In the genomic region with DNA sequence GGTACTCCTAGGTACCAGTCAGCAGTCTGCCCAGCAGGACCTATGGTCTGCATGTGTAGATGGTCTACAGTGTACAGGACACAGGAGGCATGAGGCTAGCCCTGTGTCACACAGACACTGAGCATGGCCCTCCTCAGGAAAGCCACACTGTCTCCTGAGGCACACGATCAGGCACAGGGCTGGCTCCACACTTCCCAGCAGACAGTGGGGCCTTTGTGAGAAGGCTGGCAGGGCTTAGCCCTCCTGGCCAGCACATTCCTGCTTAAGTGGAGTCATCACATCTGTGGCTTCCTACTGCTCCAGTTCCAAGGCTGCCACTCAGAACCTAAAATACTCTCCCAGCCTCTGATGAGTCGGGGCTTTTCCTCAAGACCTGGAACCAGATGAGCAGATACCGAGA, we compare ENCODE assay signal across 11 mouse cellular contexts. TPM values are rescaled to one million over a fixed set of nuclear protein-coding genes. Genes with fewer than 3 reads are reported as not detected.
A peak's percentile ranks its signal among the peaks of the same experiment; 100 is the strongest.
DNase-seq lines count a peak whose midpoint lies in the region; ATAC-seq and TF ChIP-seq lines count a peak whose summit lies in the region.
"Had no signal": no experiment of that assay in that cellular context is flagged by ENCODE, and none has a peak within 500 bp of the region (broad histone marks: within the 10 kb centered on the region; RNA-seq: fewer than 3 reads in every experiment).

No protein-coding gene starts in this region.

- no peaks in the 10 kb centered on the region for H3K27me3 ChIP-seq in heart, adult 2 months (ENCODE audit: control insufficient read depth, insufficient read depth, low read length)
- H3K27me3 ChIP-seq in midbrain, embryonic 13.5 days, result no peaks in the 10 kb centered on the region
- H3K27me3 ChIP-seq in midbrain, postnatal 0 days (ENCODE audit: insufficient read depth, low read length), result no peaks in the 10 kb centered on the region
- H3K27me3 ChIP-seq in heart, embryonic 16.5 days (ENCODE audit: control insufficient read depth, insufficient read depth, low read length), result no peaks in the 10 kb centered on the region
- no peaks in the 10 kb centered on the region for H3K27me3 ChIP-seq in stomach, postnatal 0 days (ENCODE audit: control insufficient read depth, insufficient read depth, low read length)

- no peaks in the 10 kb centered on the region for H3K9me3 ChIP-seq in midbrain, embryonic 13.5 days
- H3K9me3 ChIP-seq in midbrain, postnatal 0 days (ENCODE audit: low read length), result no peaks in the 10 kb centered on the region
- H3K9me3 ChIP-seq in heart, embryonic 16.5 days (replicated peaks; ENCODE audit: control insufficient read depth, low read length), result no peaks in the 10 kb centered on the region
- H3K9me3 ChIP-seq in stomach, postnatal 0 days (ENCODE audit: control insufficient read depth, low read length), result no peaks in the 10 kb centered on the region

- peak; percentile 44; the same call in 1 of the 2 replicates for TF ChIP-seq EP300 in heart, adult 2 months (IDR thresholded peaks at IDR 0.05; ENCODE audit: insufficient read depth, low read depth, low read length)
- TF ChIP-seq EP300 in stomach, postnatal 0 days (optimal IDR thresholded peaks at IDR 0.05), result no peak

- peaks cover 33% of the 10 kb centered on the region for H3K36me3 ChIP-seq in heart, adult 2 months (ENCODE audit: control insufficient read depth, insufficient read depth, low read length)
- H3K36me3 ChIP-seq in midbrain, embryonic 13.5 days, result peaks cover 24% of the 10 kb centered on the region
- H3K36me3 ChIP-seq in midbrain, postnatal 0 days (ENCODE audit: insufficient read depth, low read length), result 0 out of 2 replicates have a peak, but pooled peaks cover 18% of the 10 kb centered on the region
- peaks cover 18% of the 10 kb centered on the region for H3K36me3 ChIP-seq in heart, embryonic 16.5 days (ENCODE audit: control insufficient read depth, insufficient read depth)
- peaks cover 39% of the 10 kb centered on the region for H3K36me3 ChIP-seq in stomach, postnatal 0 days (ENCODE audit: control insufficient read depth, insufficient read depth, low read length)

- DNase-seq in heart, adult 2 months, result no peak
- no peak for DNase-seq in heart, postnatal 36 days
- DNase-seq in midbrain, postnatal 0 days (ENCODE audit: low spot score), result no peak
- DNase-seq in stomach, postnatal 0 days (ENCODE audit: low spot score), result no peak
- no peak for DNase-seq in frontal cortex, postnatal 10 days (ENCODE audit: low spot score in 2 of 2)
- DNase-seq in left cerebral cortex, postnatal 25 days (ENCODE audit: low spot score in 2 of 2), result no peak
- DNase-seq: kidney, postnatal 14 days; lung, adult 2 months had no signal

- TF ChIP-seq POLR2A in heart, adult 2 months (IDR thresholded peaks at IDR 0.05; ENCODE audit: insufficient read depth, low read depth, low read length), result no peak

- peak overlapping the region; percentile 54 for H3K27ac ChIP-seq in heart, adult 2 months
- no peak overlapping the region for H3K27ac ChIP-seq in midbrain, embryonic 13.5 days
- no peak overlapping the region for H3K27ac ChIP-seq in midbrain, postnatal 0 days (ENCODE audit: low read depth, low read length)
- H3K27ac ChIP-seq in heart, embryonic 16.5 days (ENCODE audit: low read length), result peak overlapping the region; percentile 84
- H3K27ac ChIP-seq in stomach, postnatal 0 days (replicated peaks), result peak overlapping the region; percentile 45

- H3K4me1 ChIP-seq in heart, adult 2 months (ENCODE audit: control insufficient read depth, insufficient read depth, low read length), result peaks cover 63% of the 10 kb centered on the region
- peaks cover 4% of the 10 kb centered on the region for H3K4me1 ChIP-seq in midbrain, embryonic 13.5 days (replicated peaks)
- H3K4me1 ChIP-seq in midbrain, postnatal 0 days (ENCODE audit: insufficient read depth, low read length), result no peaks in the 10 kb centered on the region
- peaks cover 79% of the 10 kb centered on the region for H3K4me1 ChIP-seq in heart, embryonic 16.5 days (ENCODE audit: control insufficient read depth, insufficient read depth, low read length)
- H3K4me1 ChIP-seq in stomach, postnatal 0 days (replicated peaks; ENCODE audit: control insufficient read depth, insufficient read depth), result peaks cover 16% of the 10 kb centered on the region

- no peak overlapping the region for H3K4me2 ChIP-seq in midbrain, embryonic 13.5 days (replicated peaks)
- no peak overlapping the region for H3K4me2 ChIP-seq in midbrain, postnatal 0 days (ENCODE audit: low read depth, low read length, poor library complexity, severe bottlenecking)
- no peak overlapping the region for H3K4me2 ChIP-seq in heart, embryonic 16.5 days (ENCODE audit: low read depth, low read length)
- H3K4me2 ChIP-seq in stomach, postnatal 0 days (replicated peaks; ENCODE audit: low read depth), result no peak overlapping the region

- H3K4me3 ChIP-seq in heart, adult 2 months, result no peak overlapping the region
- H3K4me3 ChIP-seq in midbrain, embryonic 13.5 days (replicated peaks), result no peak overlapping the region
- H3K4me3 ChIP-seq in midbrain, postnatal 0 days (ENCODE audit: low read depth, low read length), result no peak overlapping the region
- H3K4me3 ChIP-seq in heart, embryonic 16.5 days (ENCODE audit: low read length), result no peak overlapping the region
- no peak overlapping the region for H3K4me3 ChIP-seq in stomach, postnatal 0 days (ENCODE audit: low read depth, low read length)

- 0 out of 2 replicates have a peak overlapping the region, but pooled peaks have one; percentile 7 for H3K9ac ChIP-seq in heart, adult 2 months (ENCODE audit: low read depth, low read length)
- H3K9ac ChIP-seq in midbrain, embryonic 13.5 days (replicated peaks), result no peak overlapping the region
- H3K9ac ChIP-seq in midbrain, postnatal 0 days (replicated peaks; ENCODE audit: low read length, poor library complexity, severe bottlenecking), result no peak overlapping the region
- H3K9ac ChIP-seq in heart, embryonic 16.5 days (ENCODE audit: low read length), result peak overlapping the region; percentile 57
- H3K9ac ChIP-seq in stomach, postnatal 0 days (ENCODE audit: low read length), result no peak overlapping the region

- ATAC-seq in midbrain, embryonic 13.5 days, result peak; percentile 37; the same call in 1 of the 2 replicates
- no peak for ATAC-seq in midbrain, postnatal 0 days (ENCODE audit: low FRiP score)
- peak; percentile 39; the same call in 1 of the 2 replicates for ATAC-seq in heart, embryonic 16.5 days (replicated peaks; ENCODE audit: extremely low read depth, insufficient read depth, low FRiP score)
- no peak for ATAC-seq in stomach, postnatal 0 days (ENCODE audit: low FRiP score, low TSS enrichment)

- peaks cover 7% of the 10 kb centered on the region for H3K79me2 ChIP-seq in heart, adult 2 months (replicated peaks; ENCODE audit: control insufficient read depth, insufficient read depth, low read length)

- intact Hi-C loops in heart, adult 2 months (cut with DNase I), result no loop called here
- intact Hi-C loops in heart, postnatal 36 days (cut with DNase I), result no loop called here
- intact Hi-C loops in left cerebral cortex, postnatal 25 days (cut with DNase I), result loop anchor here (5.0 kb wide), 1 partner anchor 39 kb away; the partner anchor contains the start of gene Myh9

- WGBS in heart, adult 2 months, result 24% methylated on average over 3 of the region's 3 CpGs
- 85% methylated on average over 3 of the region's 3 CpGs for WGBS in midbrain, embryonic 13.5 days
- WGBS in midbrain, postnatal 0 days, result 75% methylated on average over 3 of the region's 3 CpGs
- WGBS in heart, embryonic 16.5 days, result 30% methylated on average over 3 of the region's 3 CpGs
- WGBS in stomach, postnatal 0 days, result 45% methylated on average over 3 of the region's 3 CpGs

- TF ChIP-seq CTCF in heart, adult 2 months (IDR thresholded peaks at IDR 0.05), result no peak
- no peak for TF ChIP-seq CTCF in midbrain, postnatal 0 days (IDR thresholded peaks at IDR 0.05)
- TF ChIP-seq CTCF in stomach, postnatal 0 days (IDR thresholded peaks at IDR 0.05; ENCODE audit: low read depth), result no peak

RNA-seq across cellular contexts. Expression of gene Myh9, which starts 38.2 kb away (rescaled TPM):
- 100 to 1,000 TPM in 1 of 2 experiments, 10 to 100 TPM in 1; 88.3 to 111 TPM for total RNA-seq in heart, adult 2 months (2021)
- polyA plus RNA-seq in heart, adult 2 months (2012; rRNA removed), result 30.4 and 46.8 TPM in 2 replicates
- total RNA-seq in heart, postnatal 36 days (2021), result 100 to 1,000 TPM; 105 to 110 TPM
- polyA plus RNA-seq in midbrain, embryonic 13.5 days (2015; fragmentation: Nextera tagmentation; extraction: Ambion mirVana), result 11.8 and 14.1 TPM in 2 replicates
- total RNA-seq in midbrain, postnatal 0 days (2014; rRNA removed), result 26.9 and 30.8 TPM in 2 replicates
- polyA plus RNA-seq in midbrain, postnatal 0 days (2015; fragmentation: Nextera tagmentation; extraction: Ambion mirVana), result 6.4 and 8.2 TPM in 2 replicates
- 22.8 and 29.7 TPM in 2 replicates for polyA plus RNA-seq in heart, embryonic 16.5 days (2015; fragmentation: Nextera tagmentation; extraction: Ambion mirVana)
- polyA plus RNA-seq in stomach, postnatal 0 days (2015; fragmentation: Nextera tagmentation; extraction: Ambion mirVana), result 27.9 and 32.9 TPM in 2 replicates
- 10 to 100 TPM; 69.9 to 75.5 TPM for total RNA-seq in left cerebral cortex, postnatal 25 days (2021)

RNA-seq across cellular contexts. Expression of gene Apol8, which starts 46.9 kb away (rescaled TPM):
- under 1 TPM in 1 of 2 experiments, not detected in 1; 0.55 TPM for total RNA-seq in heart, adult 2 months (2021)
- 0.06 TPM in 1 of 2 replicates, not detected in the other for polyA plus RNA-seq in heart, adult 2 months (2012; rRNA removed)
- total RNA-seq in heart, postnatal 36 days (2021), result not detected
- polyA plus RNA-seq in midbrain, embryonic 13.5 days (2015; fragmentation: Nextera tagmentation; extraction: Ambion mirVana), result 0.23 TPM in 1 of 2 replicates, not detected in the other
- total RNA-seq in midbrain, postnatal 0 days (2014; rRNA removed), result 0.19 TPM in 1 of 2 replicates, not detected in the other
- 0.36 and 0.55 TPM in 2 replicates for polyA plus RNA-seq in midbrain, postnatal 0 days (2015; fragmentation: Nextera tagmentation; extraction: Ambion mirVana)
- polyA plus RNA-seq in heart, embryonic 16.5 days (2015; fragmentation: Nextera tagmentation; extraction: Ambion mirVana), result 0.05 TPM in 1 of 2 replicates, not detected in the other
- polyA plus RNA-seq in stomach, postnatal 0 days (2015; fragmentation: Nextera tagmentation; extraction: Ambion mirVana), result 0.05 and 0.10 TPM in 2 replicates
- 1 to 10 TPM; 2.2 to 3.3 TPM for total RNA-seq in left cerebral cortex, postnatal 25 days (2021)
- total RNA-seq: adrenal gland, postnatal 36 days had no signal
- polyA plus RNA-seq: lung, adult 2 months had no signal

Comparison
In these comparisons a context has a peak if more than half of its experiments do, and no peak if none do; other contexts are left out.
1. ATAC-seq: peak in midbrain, embryonic 13.5 days (single experiment) and heart, embryonic 16.5 days (single experiment); none in midbrain, postnatal 0 days (single experiment) and stomach, postnatal 0 days (single experiment).
2. H3K27ac ChIP-seq: peak in heart, adult 2 months (single experiment), heart, embryonic 16.5 days (single experiment) and stomach, postnatal 0 days (single experiment); none in midbrain, embryonic 13.5 days (single experiment) and midbrain, postnatal 0 days (single experiment).
3. H3K9ac ChIP-seq: peak in heart, adult 2 months (single experiment) and heart, embryonic 16.5 days (single experiment); none in midbrain, embryonic 13.5 days (single experiment), midbrain, postnatal 0 days (single experiment) and stomach, postnatal 0 days (single experiment).